In the genomic region with DNA sequence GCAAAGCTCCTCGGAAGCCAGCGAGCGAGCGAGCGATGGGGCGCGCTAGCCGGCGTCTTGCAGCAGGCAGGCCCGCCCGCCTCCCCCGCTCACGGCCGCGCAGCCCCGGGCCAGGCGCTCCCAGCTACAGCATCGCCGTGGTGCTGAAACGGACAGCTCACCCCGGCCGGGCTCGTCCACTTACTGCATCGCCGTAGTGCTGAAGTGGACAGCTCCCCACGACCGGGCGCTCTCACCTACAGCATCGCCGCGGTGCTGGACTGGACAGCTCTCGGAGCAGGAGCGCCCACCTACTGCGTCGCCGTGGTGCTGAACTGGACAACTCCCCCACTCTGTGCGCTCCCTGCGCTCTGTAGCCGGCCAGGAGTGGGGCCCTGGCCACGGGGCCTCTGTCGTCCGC, we compare ENCODE assay signal across 7 mouse cellular contexts. TPM values are rescaled to one million over a fixed set of nuclear protein-coding genes. Genes with fewer than 3 reads are reported as not detected.
A peak's percentile ranks its signal among the peaks of the same experiment; 100 is the strongest.
DNase-seq lines count a peak whose midpoint lies in the region; ATAC-seq lines count a peak whose summit lies in the region.

A gene (minus strand): TSS at position 325 of the 400 bp plus-strand sequence.

- no peaks in the 10 kb centered on the region for H3K36me3 ChIP-seq in embryonic facial prominence, embryonic 15.5 days
- no peaks in the 10 kb centered on the region for H3K36me3 ChIP-seq in limb, embryonic 13.5 days
- no peaks in the 10 kb centered on the region for H3K36me3 ChIP-seq in midbrain, embryonic 16.5 days (ENCODE audit: control insufficient read depth, insufficient read depth, low read length)

- under 1% methylated on average over 42 of the region's 42 CpGs for WGBS in embryonic facial prominence, embryonic 15.5 days
- under 1% methylated on average over 41 of the region's 42 CpGs for WGBS in limb, embryonic 13.5 days
- under 1% methylated on average over 42 of the region's 42 CpGs for WGBS in midbrain, embryonic 16.5 days

- H3K4me1 ChIP-seq in embryonic facial prominence, embryonic 15.5 days: peaks cover 8% of the 10 kb centered on the region
- H3K4me1 ChIP-seq in limb, embryonic 13.5 days: peaks cover 4% of the 10 kb centered on the region; the same call in 1 of the 2 replicates
- peaks cover 38% of the 10 kb centered on the region for H3K4me1 ChIP-seq in midbrain, embryonic 16.5 days (ENCODE audit: control insufficient read depth, insufficient read depth, low read length)

- no peak within 1 kb of the TSS for H3K9ac ChIP-seq in embryonic facial prominence, embryonic 15.5 days
- no peak within 1 kb of the TSS for H3K9ac ChIP-seq in limb, embryonic 13.5 days
- peak within 1 kb of the TSS; percentile 91 for H3K9ac ChIP-seq in midbrain, embryonic 16.5 days (ENCODE audit: low read depth, low read length)

- DNase-seq in adrenal gland, postnatal 36 days: peak; percentile 98
- DNase-seq in heart, adult 9 months (ENCODE audit: low spot score in 2 of 2): peak; percentile 85 to 92
- peak; percentile 98 for DNase-seq in kidney, adult 9 months
- peak; percentile 67 to 94 for DNase-seq in spleen, postnatal 10 days (ENCODE audit: low spot score in 2 of 2)

- H3K27ac ChIP-seq in embryonic facial prominence, embryonic 15.5 days (replicated peaks): no peak within 1 kb of the TSS
- H3K27ac ChIP-seq in limb, embryonic 13.5 days: no peak within 1 kb of the TSS
- peak within 1 kb of the TSS; percentile 85 for H3K27ac ChIP-seq in midbrain, embryonic 16.5 days (ENCODE audit: low read length)

- H3K27me3 ChIP-seq in embryonic facial prominence, embryonic 15.5 days: peaks cover 29% of the 10 kb centered on the region
- peaks cover 38% of the 10 kb centered on the region for H3K27me3 ChIP-seq in limb, embryonic 13.5 days
- no peaks in the 10 kb centered on the region for H3K27me3 ChIP-seq in midbrain, embryonic 16.5 days (ENCODE audit: control insufficient read depth, insufficient read depth, low read depth, low read length)

- no peaks in the 10 kb centered on the region for H3K9me3 ChIP-seq in embryonic facial prominence, embryonic 15.5 days (replicated peaks)
- H3K9me3 ChIP-seq in limb, embryonic 13.5 days: no peaks in the 10 kb centered on the region
- H3K9me3 ChIP-seq in midbrain, embryonic 16.5 days (replicated peaks; ENCODE audit: control insufficient read depth, low read length, poor library complexity, severe bottlenecking): no peaks in the 10 kb centered on the region

- peak within 1 kb of the TSS; percentile 25 for H3K4me3 ChIP-seq in embryonic facial prominence, embryonic 15.5 days (replicated peaks)
- peak within 1 kb of the TSS; percentile 30 for H3K4me3 ChIP-seq in limb, embryonic 13.5 days
- H3K4me3 ChIP-seq in midbrain, embryonic 16.5 days (ENCODE audit: low read depth, low read length): peak within 1 kb of the TSS; percentile 77

- peak; percentile 93 for ATAC-seq in embryonic facial prominence, embryonic 15.5 days (ENCODE audit: insufficient number of reproducible peaks, low FRiP score, low TSS enrichment, low read depth)
- ATAC-seq in limb, embryonic 13.5 days (ENCODE audit: low FRiP score, low read depth): peak; percentile 98
- peak; percentile 87 for ATAC-seq in midbrain, embryonic 16.5 days

- H3K4me2 ChIP-seq in embryonic facial prominence, embryonic 15.5 days (replicated peaks): peak within 1 kb of the TSS; percentile 49
- H3K4me2 ChIP-seq in limb, embryonic 13.5 days (replicated peaks): peak within 1 kb of the TSS; percentile 61
- peak within 1 kb of the TSS; percentile 85 for H3K4me2 ChIP-seq in midbrain, embryonic 16.5 days (ENCODE audit: low read length)

RNA-seq across cellular contexts. Expression of the gene that starts here (rescaled TPM):
- under 1 TPM; 0.20 to 0.26 TPM for total RNA-seq in adrenal gland, postnatal 36 days (2021)
- polyA plus RNA-seq in embryonic facial prominence, embryonic 15.5 days (2015; fragmentation: Nextera tagmentation; extraction: Ambion mirVana): 0.04 TPM in 1 of 2 replicates, not detected in the other
- polyA plus RNA-seq in limb, embryonic 13.5 days (2015; fragmentation: Nextera tagmentation; extraction: Ambion mirVana): 0.06 TPM in 1 of 2 replicates, not detected in the other
- 13.4 and 13.6 TPM in 2 replicates for polyA plus RNA-seq in midbrain, embryonic 16.5 days (2015; fragmentation: Nextera tagmentation; extraction: Ambion mirVana)

Comparison
In these comparisons a context has a peak if more than half of its experiments do, and no peak if none do; other contexts are left out.
1. RNA of the gene that starts here (polyA plus RNA-seq): 13.4 to 13.6 TPM in midbrain, embryonic 16.5 days; 0.04 TPM in embryonic facial prominence, embryonic 15.5 days and 0.06 TPM in limb, embryonic 13.5 days; every median in the first group is over 10 times any median in the second.
2. Peak in DNase-seq in adrenal gland, postnatal 36 days; RNA of the gene not detected or under 1 TPM.
3. Peak in ATAC-seq, H3K4me3 ChIP-seq and H3K4me2 ChIP-seq in embryonic facial prominence, embryonic 15.5 days; RNA of the gene not detected or under 1 TPM.
4. Peak in ATAC-seq, H3K4me3 ChIP-seq and H3K4me2 ChIP-seq in limb, embryonic 13.5 days; RNA of the gene not detected or under 1 TPM.
5. H3K4me3 ChIP-seq: peak in every context shown above with its lines; median percentile 77 in midbrain, embryonic 16.5 days; 30 in limb, embryonic 13.5 days; 25 in embryonic facial prominence, embryonic 15.5 days.
6. Peak in every context shown above with its lines, with median percentiles within 50 percentile points of each other: DNase-seq, ATAC-seq and H3K4me2 ChIP-seq.